Mouse (Mus musculus) adrenal gland, adult 2 months (tissue): Measurements from ENCODE around the gene Carhsp1. TPM values are rescaled to one million over a fixed set of nuclear protein-coding genes. Genes with fewer than 3 reads are reported as not detected.
A peak's percentile ranks its signal among the peaks of the same experiment; 100 is the strongest.

Source experiments
- DNase-seq: peaks from one replicate; pipeline ENCODE4 v3.0.0; 2021
- long read RNA-seq: library from polyadenylated mRNA; stranded (forward); transcript quantifications from one replicate; pipeline ENCODE4 v2.0.0, GENCODE M21; 2021
- polyA plus RNA-seq: library from polyadenylated mRNA; depleted of rRNA; stranded (reverse); fragments of >200 nt; gene quantifications from 2 replicates; pipeline ENCODE4 v1.2.3, GENCODE M21; 2012; rRNA removed
- total RNA-seq, 2 experiments: library from RNA; stranded (reverse); gene quantifications; 2 replicates each; pipeline ENCODE4 v1.2.3; 2021

Carhsp1 gene
- total RNA-seq, result 100 to 1,000 TPM in 1 of 2 experiments, 10 to 100 TPM in 1; 52.0 to 120 TPM
- polyA plus RNA-seq, result 233 and 404 TPM in 2 replicates
- long read RNA-seq, transcript Carhsp1-201 (4 exons, 2,858 nt), result major isoform, 93 of 103 reads
- long read RNA-seq, partial matches to known transcripts, result 4 of 103 reads
- long read RNA-seq, other reads (novel, unspliced or antisense), result 6 of 103 reads

- peak; percentile 97 for DNase-seq
Measured at GRCm38 (mm10) chr16:8671551-8672349, at the start of gene Carhsp1. Carhsp1 (minus strand) TSS chr16:8672155.

GRCm38 (mm10) chr16:8720447-8720846 is 48.5 kb upstream of the Carhsp1 start:
- DNase-seq, result no peak

- DNase-seq, result no peak
Measured at GRCm38 (mm10) chr16:8717744-8718143, 45.8 kb upstream of the Carhsp1 start.

GRCm38 (mm10) chr16:8716300-8716699 is 44.3 kb upstream of the Carhsp1 start:
- DNase-seq, result no peak

- no peak for DNase-seq
Measured at GRCm38 (mm10) chr16:8715513-8716080, 43.6 kb upstream of the Carhsp1 start.

GRCm38 (mm10) chr16:8714851-8715250 is 42.9 kb upstream of the Carhsp1 start:
- no peak for DNase-seq

- DNase-seq, result no peak
Measured at GRCm38 (mm10) chr16:8711998-8712397, 40.0 kb upstream of the Carhsp1 start.

GRCm38 (mm10) chr16:8700586-8700985 is 28.6 kb upstream of the Carhsp1 start:
- DNase-seq, result no peak

GRCm38 (mm10) chr16:8699556-8699955 is 27.6 kb upstream of the Carhsp1 start:
- no peak for DNase-seq

GRCm38 (mm10) chr16:8691206-8691605 is 19.3 kb upstream of the Carhsp1 start:
- DNase-seq, result no peak

GRCm38 (mm10) chr16:8689979-8690656 is 18.2 kb upstream of the Carhsp1 start:
- peak; percentile 72 for DNase-seq

GRCm38 (mm10) chr16:8687559-8688112 is 15.7 kb upstream of the Carhsp1 start:
- DNase-seq, result no peak

GRCm38 (mm10) chr16:8686871-8687535 is 15.0 kb upstream of the Carhsp1 start:
- no peak for DNase-seq

- DNase-seq, result peak; percentile 74
Measured at GRCm38 (mm10) chr16:8686121-8686870, 14.3 kb upstream of the Carhsp1 start.

GRCm38 (mm10) chr16:8685087-8685486 is 13.1 kb upstream of the Carhsp1 start:
- DNase-seq, result no peak

- DNase-seq, result no peak
Measured at GRCm38 (mm10) chr16:8680470-8680869, 8.5 kb upstream of the Carhsp1 start, which contains the start of gene Gm5767. Gm5767 (plus strand) TSS chr16:8680770.

- no peak for DNase-seq
Measured at GRCm38 (mm10) chr16:8679780-8680179, 7.8 kb upstream of the Carhsp1 start.

GRCm38 (mm10) chr16:8678676-8679075 is 6.7 kb upstream of the Carhsp1 start:
- DNase-seq, result no peak

GRCm38 (mm10) chr16:8678035-8678434 is 6.1 kb upstream of the Carhsp1 start:
- DNase-seq, result peak; percentile 70

GRCm38 (mm10) chr16:8676800-8677199 is 4.8 kb upstream of the Carhsp1 start:
- DNase-seq, result peak; percentile 58

GRCm38 (mm10) chr16:8676228-8676627 is 4.3 kb upstream of the Carhsp1 start:
- DNase-seq, result no peak
